Mouse (Mus musculus): ENCODE data around the gene Gm20388.

Gene Gm20388

GRCm38 (mm10) chr8:119915298-119915697 lies 4.7 kb downstream of the Gm20388 start:
- DNase-seq (ENCODE audit: low spot score) = no peak

GRCm38 (mm10) chr8:119916237-119916892 lies 5.7 kb downstream of the Gm20388 start:
- DNase-seq (ENCODE audit: low spot score) = no peak

DNA sequence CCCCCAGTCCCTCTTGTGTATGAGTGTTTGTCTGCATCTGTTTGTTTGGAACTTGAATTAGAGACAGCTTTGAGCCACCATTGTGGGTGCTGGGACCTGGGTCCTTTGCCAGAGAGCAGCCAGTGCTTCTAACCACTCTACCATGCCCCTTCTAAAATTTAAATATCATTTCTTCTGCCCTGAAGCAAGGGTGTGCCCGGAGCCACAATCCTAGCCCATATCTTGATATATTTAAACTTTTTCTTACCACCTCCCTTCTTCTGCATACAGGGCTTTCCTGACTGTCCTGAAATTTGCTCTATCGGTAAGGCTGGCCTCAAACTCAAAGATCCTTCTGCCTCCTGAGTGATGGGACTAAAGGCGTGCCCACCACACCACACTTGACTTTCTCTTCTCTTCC lies 6.8 kb downstream of the Gm20388 start:
- DNase-seq (ENCODE audit: low spot score) = no peak

GRCm38 (mm10) chr8:119918155-119918567 lies 7.5 kb downstream of the Gm20388 start:
- no peak for DNase-seq (ENCODE audit: low spot score)

- no peak for DNase-seq (ENCODE audit: low spot score)
Measured at GRCm38 (mm10) chr8:119923259-119923658, 12.6 kb downstream of the Gm20388 start.

DNA sequence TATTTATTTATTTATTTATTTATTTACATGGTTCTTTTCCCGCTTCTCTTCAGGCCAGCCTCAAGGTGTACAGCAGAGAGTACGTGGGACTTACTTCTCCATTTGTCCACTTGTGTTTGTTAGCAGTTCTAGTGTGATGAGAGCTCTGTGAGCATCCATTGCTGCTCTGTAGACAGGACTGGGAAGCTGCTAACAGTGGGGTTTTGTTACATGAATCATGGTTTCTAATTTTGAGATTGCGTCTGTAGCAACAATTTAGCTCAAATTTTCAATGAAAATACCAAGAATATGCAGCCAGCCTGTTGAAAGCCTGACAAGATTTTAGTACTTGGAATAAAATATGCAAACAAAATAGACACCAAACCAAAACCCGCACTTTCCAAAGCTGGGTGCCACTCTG lies 14.8 kb downstream of the Gm20388 start:
- DNase-seq (ENCODE audit: low spot score) = no peak

- DNase-seq (ENCODE audit: low spot score) = no peak
Measured at GRCm38 (mm10) chr8:119926474-119926873, 15.8 kb downstream of the Gm20388 start.

DNA sequence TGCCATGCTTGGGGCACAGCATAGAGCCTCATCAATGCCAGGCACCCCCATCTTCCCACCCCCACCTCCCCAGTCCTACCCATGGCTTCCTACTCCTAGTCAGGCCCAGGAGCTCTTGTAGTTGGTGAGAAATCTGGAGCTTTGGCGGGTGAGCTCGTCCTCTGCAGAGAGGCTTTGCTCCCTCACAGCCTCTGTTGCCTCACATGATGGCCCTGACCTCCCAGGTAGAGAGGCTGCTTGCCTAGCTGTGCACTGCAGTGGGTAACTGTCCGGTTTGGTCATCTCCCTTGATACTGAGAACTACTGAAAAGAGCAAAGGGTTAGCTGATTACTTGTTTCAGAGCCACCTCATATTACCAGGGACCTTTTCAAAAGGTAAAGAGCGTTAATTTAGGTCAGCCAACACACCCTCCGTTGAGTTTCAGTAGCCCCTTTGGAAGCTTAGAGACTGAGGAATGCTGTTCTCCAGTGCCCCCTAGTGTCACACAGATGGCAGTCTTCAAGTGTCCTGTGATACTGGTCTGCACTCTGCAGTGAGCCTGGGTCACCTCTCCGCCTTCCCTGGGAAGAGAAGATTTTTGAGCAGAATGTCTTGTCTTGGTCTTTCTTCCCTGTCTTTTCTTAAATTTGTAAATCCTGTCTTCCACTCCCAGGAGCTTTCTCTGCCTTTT lies 16.9 kb downstream of the Gm20388 start:
- no peak for DNase-seq (ENCODE audit: low spot score)

GRCm38 (mm10) chr8:119931317-119931716 lies 20.7 kb downstream of the Gm20388 start:
- DNase-seq (ENCODE audit: low spot score) = no peak

DNA sequence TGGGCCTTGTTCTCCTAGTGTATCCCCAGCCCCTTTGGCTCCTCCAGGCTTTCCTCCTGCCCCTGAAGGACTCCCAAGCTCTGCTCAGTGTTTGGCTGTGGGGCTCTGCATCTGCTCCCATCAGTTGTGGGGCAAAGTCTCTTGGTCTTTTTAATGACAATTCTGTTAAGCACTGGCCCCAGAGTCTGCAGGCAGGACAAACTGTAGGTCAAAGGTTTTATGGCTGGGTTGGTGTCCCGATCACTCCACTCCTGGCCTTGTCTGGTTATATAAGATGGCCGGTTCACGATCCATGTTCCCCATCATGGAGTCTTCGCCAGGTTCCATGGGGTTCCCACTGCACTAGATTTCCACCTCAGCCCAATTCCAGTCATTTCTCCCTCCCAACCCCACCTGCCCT lies 23.0 kb downstream of the Gm20388 start:
- no peak for DNase-seq (ENCODE audit: low spot score)

GRCm38 (mm10) chr8:119935541-119935940 lies 24.9 kb downstream of the Gm20388 start:
- DNase-seq (ENCODE audit: low spot score) = no peak

GRCm38 (mm10) chr8:119938481-119938880 lies 27.8 kb downstream of the Gm20388 start:
- DNase-seq (ENCODE audit: low spot score) = no peak

GRCm38 (mm10) chr8:119939336-119939735 lies 28.7 kb downstream of the Gm20388 start:
- DNase-seq (ENCODE audit: low spot score) = no peak

GRCm38 (mm10) chr8:119941471-119941870 lies 30.8 kb downstream of the Gm20388 start:
- DNase-seq (ENCODE audit: low spot score) = no peak

GRCm38 (mm10) chr8:119943616-119944015 lies 33.0 kb downstream of the Gm20388 start:
- no peak for DNase-seq (ENCODE audit: low spot score)

- DNase-seq (ENCODE audit: low spot score) = peak; percentile 83
Measured at GRCm38 (mm10) chr8:119944096-119944811, 33.6 kb downstream of the Gm20388 start.

GRCm38 (mm10) chr8:119946326-119946865 lies 35.8 kb downstream of the Gm20388 start:
- no peak for DNase-seq (ENCODE audit: low spot score)

GRCm38 (mm10) chr8:119947653-119948052 lies 37.0 kb downstream of the Gm20388 start:
- no peak for DNase-seq (ENCODE audit: low spot score)

GRCm38 (mm10) chr8:119948340-119948739 lies 37.7 kb downstream of the Gm20388 start:
- DNase-seq (ENCODE audit: low spot score) = no peak

GRCm38 (mm10) chr8:119952282-119952681 lies 41.6 kb downstream of the Gm20388 start:
- DNase-seq (ENCODE audit: low spot score) = no peak

DNA sequence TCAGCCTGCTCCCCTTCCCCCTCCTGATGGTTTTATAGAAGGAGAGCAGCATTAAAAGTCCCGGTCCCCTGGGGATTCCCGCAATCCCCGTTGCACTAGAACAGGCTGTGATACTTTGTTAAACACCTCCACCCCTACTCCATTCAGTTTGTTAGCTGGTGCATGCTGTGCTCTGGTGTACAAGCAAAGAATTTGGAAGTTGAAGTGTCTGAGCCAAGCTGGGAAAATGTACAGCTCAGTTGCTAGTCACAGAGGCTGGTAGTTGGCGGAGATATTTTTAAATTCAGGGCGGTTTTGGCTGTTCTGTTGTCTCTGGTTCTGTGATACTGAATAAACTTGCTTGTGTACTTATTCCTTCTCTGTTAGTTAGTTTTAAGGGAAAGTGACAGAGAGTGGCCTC lies 42.1 kb downstream of the Gm20388 start:
- no peak for DNase-seq (ENCODE audit: low spot score)

DNA sequence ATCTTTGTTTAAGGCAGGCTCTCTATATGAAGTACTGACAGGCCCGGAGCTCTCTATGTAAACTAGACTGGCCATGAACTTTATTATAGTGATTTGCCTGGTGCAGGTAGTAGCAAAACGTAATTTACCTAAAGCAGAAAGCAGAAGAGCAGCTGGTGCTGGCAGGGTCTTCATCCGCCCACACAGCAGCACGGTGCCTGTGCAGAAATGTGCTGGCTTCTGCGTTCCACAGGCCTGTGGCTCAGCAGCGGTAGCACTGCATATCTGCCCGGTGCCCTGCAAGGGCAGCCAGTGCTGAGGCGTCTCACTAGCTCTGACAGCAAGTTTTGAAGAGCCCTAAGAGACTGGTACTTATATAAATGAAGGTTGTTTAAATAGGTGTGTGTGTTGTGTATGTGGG lies 44.7 kb downstream of the Gm20388 start:
- DNase-seq (ENCODE audit: low spot score) = no peak

GRCm38 (mm10) chr8:119958076-119958475 lies 47.4 kb downstream of the Gm20388 start:
- no peak for DNase-seq (ENCODE audit: low spot score)

All from ovary, postnatal 14 days (tissue).